Mouse (Mus musculus): ENCODE data around the gene Nacc2. TPM values are rescaled to one million over a fixed set of nuclear protein-coding genes. Genes with fewer than 3 reads are reported as not detected.

Nacc2 gene
- polyA plus RNA-seq, 1 experiment from 2014 or later = 16.8 TPM

- Histone ChIP-seq H3K9ac (ENCODE audit: low read length) (peak overlapping the region; percentile 74), H3K27me3 (ENCODE audit: control insufficient read depth, insufficient read depth, low read length) (no peaks in the 10 kb centered on the region), H3K27ac (ENCODE audit: low read length) (peak overlapping the region; percentile 82), H3K4me3 (replicated peaks; ENCODE audit: low read length) (peak overlapping the region; percentile 50), H3K9me3 (replicated peaks; ENCODE audit: control insufficient read depth, low read length) (no peaks in the 10 kb centered on the region), H3K36me3 (ENCODE audit: control insufficient read depth, insufficient read depth, low read length) (no peaks in the 10 kb centered on the region), H3K4me1 (ENCODE audit: control insufficient read depth, insufficient read depth, low read length) (peaks cover 22% of the 10 kb centered on the region), H3K4me2 (ENCODE audit: low read depth, low read length) (peak overlapping the region; percentile 93)
- 3% methylated on average over 38 of the region's 39 CpGs for WGBS
- peak; percentile 12; the same call in 1 of the 2 replicates for ATAC-seq (ENCODE audit: insufficient read depth, low FRiP score)
These were observed 31.9 kb downstream of the Nacc2 start for GRCm38 (mm10) chr2:26090876-26091770.

GRCm38 (mm10) chr2:26089005-26089404, 34.0 kb downstream of the Nacc2 start:
- no peak for ATAC-seq (ENCODE audit: insufficient read depth, low FRiP score)
- Histone ChIP-seq H3K27me3 (ENCODE audit: control insufficient read depth, insufficient read depth, low read length) (no peaks in the 10 kb centered on the region), H3K4me3 (replicated peaks; ENCODE audit: low read length) (no peak overlapping the region), H3K9ac (ENCODE audit: low read length) (no peak overlapping the region), H3K27ac (ENCODE audit: low read length) (no peak overlapping the region), H3K9me3 (replicated peaks; ENCODE audit: control insufficient read depth, low read length) (no peaks in the 10 kb centered on the region), H3K4me1 (ENCODE audit: control insufficient read depth, insufficient read depth, low read length) (peaks cover 22% of the 10 kb centered on the region), H3K4me2 (ENCODE audit: low read depth, low read length) (no peak overlapping the region), H3K36me3 (ENCODE audit: control insufficient read depth, insufficient read depth, low read length) (no peaks in the 10 kb centered on the region)
- WGBS = 86% methylated on average over 2 of the region's 2 CpGs

- Histone ChIP-seq H3K9me3 (replicated peaks; ENCODE audit: control insufficient read depth, low read length) (no peaks in the 10 kb centered on the region), H3K4me3 (replicated peaks; ENCODE audit: low read length) (no peak overlapping the region), H3K27me3 (ENCODE audit: control insufficient read depth, insufficient read depth, low read length) (no peaks in the 10 kb centered on the region), H3K27ac (ENCODE audit: low read length) (no peak overlapping the region), H3K9ac (ENCODE audit: low read length) (no peak overlapping the region), H3K36me3 (ENCODE audit: control insufficient read depth, insufficient read depth, low read length) (no peaks in the 10 kb centered on the region), H3K4me1 (ENCODE audit: control insufficient read depth, insufficient read depth, low read length) (peaks cover 15% of the 10 kb centered on the region), H3K4me2 (ENCODE audit: low read depth, low read length) (no peak overlapping the region)
- 0 out of 2 replicates have a peak, but pooled peaks have one; percentile 15 for ATAC-seq (ENCODE audit: insufficient read depth, low FRiP score)
- 66% methylated on average over 4 of the region's 4 CpGs for WGBS
These were observed 36.0 kb downstream of the Nacc2 start for GRCm38 (mm10) chr2:26086926-26087600.

GRCm38 (mm10) chr2:26086505-26086904, 36.5 kb downstream of the Nacc2 start:
- H3K9me3 ChIP-seq (replicated peaks; ENCODE audit: control insufficient read depth, low read length) = no peaks in the 10 kb centered on the region
- ATAC-seq (ENCODE audit: insufficient read depth, low FRiP score) = no peak
- H3K36me3 ChIP-seq (ENCODE audit: control insufficient read depth, insufficient read depth, low read length) = no peaks in the 10 kb centered on the region
- no peak overlapping the region for H3K27ac ChIP-seq (ENCODE audit: low read length)
- H3K27me3 ChIP-seq (ENCODE audit: control insufficient read depth, insufficient read depth, low read length) = no peaks in the 10 kb centered on the region
- H3K4me2 ChIP-seq (ENCODE audit: low read depth, low read length) = no peak overlapping the region
- WGBS = 78% methylated on average over 4 of the region's 4 CpGs
- no peak overlapping the region for H3K4me3 ChIP-seq (replicated peaks; ENCODE audit: low read length)
- no peak overlapping the region for H3K9ac ChIP-seq (ENCODE audit: low read length)
- H3K4me1 ChIP-seq (ENCODE audit: control insufficient read depth, insufficient read depth, low read length) = peaks cover 10% of the 10 kb centered on the region

GRCm38 (mm10) chr2:26082883-26083282, 40.1 kb downstream of the Nacc2 start:
- H3K4me1 ChIP-seq (ENCODE audit: control insufficient read depth, insufficient read depth, low read length) = no peaks in the 10 kb centered on the region
- no peak overlapping the region for H3K4me3 ChIP-seq (replicated peaks; ENCODE audit: low read length)
- H3K9ac ChIP-seq (ENCODE audit: low read length) = no peak overlapping the region
- H3K36me3 ChIP-seq (ENCODE audit: control insufficient read depth, insufficient read depth, low read length) = no peaks in the 10 kb centered on the region
- no peaks in the 10 kb centered on the region for H3K27me3 ChIP-seq (ENCODE audit: control insufficient read depth, insufficient read depth, low read length)
- ATAC-seq (ENCODE audit: insufficient read depth, low FRiP score) = no peak
- WGBS = 80% methylated on average over 4 of the region's 4 CpGs
- no peak overlapping the region for H3K27ac ChIP-seq (ENCODE audit: low read length)
- no peak overlapping the region for H3K4me2 ChIP-seq (ENCODE audit: low read depth, low read length)
- no peaks in the 10 kb centered on the region for H3K9me3 ChIP-seq (replicated peaks; ENCODE audit: control insufficient read depth, low read length)

- Histone ChIP-seq H3K27ac (ENCODE audit: low read length) (no peak overlapping the region), H3K4me1 (ENCODE audit: control insufficient read depth, insufficient read depth, low read length) (no peaks in the 10 kb centered on the region), H3K4me3 (replicated peaks; ENCODE audit: low read length) (no peak overlapping the region), H3K9ac (ENCODE audit: low read length) (no peak overlapping the region), H3K9me3 (replicated peaks; ENCODE audit: control insufficient read depth, low read length) (no peaks in the 10 kb centered on the region), H3K27me3 (ENCODE audit: control insufficient read depth, insufficient read depth, low read length) (no peaks in the 10 kb centered on the region), H3K4me2 (ENCODE audit: low read depth, low read length) (no peak overlapping the region), H3K36me3 (ENCODE audit: control insufficient read depth, insufficient read depth, low read length) (no peaks in the 10 kb centered on the region)
- no peak for ATAC-seq (ENCODE audit: insufficient read depth, low FRiP score)
- 56% methylated on average over 3 of the region's 3 CpGs for WGBS
These were observed 42.2 kb downstream of the Nacc2 start for GRCm38 (mm10) chr2:26080830-26081229.

GRCm38 (mm10) chr2:26079409-26079808, 43.6 kb downstream of the Nacc2 start:
- H3K27me3 ChIP-seq (ENCODE audit: control insufficient read depth, insufficient read depth, low read length) = no peaks in the 10 kb centered on the region
- H3K27ac ChIP-seq (ENCODE audit: low read length) = no peak overlapping the region
- H3K36me3 ChIP-seq (ENCODE audit: control insufficient read depth, insufficient read depth, low read length) = no peaks in the 10 kb centered on the region
- H3K4me3 ChIP-seq (replicated peaks; ENCODE audit: low read length) = no peak overlapping the region
- 89% methylated on average over 4 of the region's 4 CpGs for WGBS
- no peak overlapping the region for H3K9ac ChIP-seq (ENCODE audit: low read length)
- H3K4me2 ChIP-seq (ENCODE audit: low read depth, low read length) = no peak overlapping the region
- ATAC-seq (ENCODE audit: insufficient read depth, low FRiP score) = no peak
- H3K4me1 ChIP-seq (ENCODE audit: control insufficient read depth, insufficient read depth, low read length) = no peaks in the 10 kb centered on the region
- no peaks in the 10 kb centered on the region for H3K9me3 ChIP-seq (replicated peaks; ENCODE audit: control insufficient read depth, low read length)

- 88% methylated on average over 4 of the region's 4 CpGs for WGBS
- no peaks in the 10 kb centered on the region for H3K4me1 ChIP-seq (ENCODE audit: control insufficient read depth, insufficient read depth, low read length)
These were observed 46.0 kb downstream of the Nacc2 start for GRCm38 (mm10) chr2:26077068-26077467.

GRCm38 (mm10) chr2:26076121-26076520, 46.9 kb downstream of the Nacc2 start:
- no peak overlapping the region for H3K4me2 ChIP-seq (ENCODE audit: low read depth, low read length)

More at GRCm38 (mm10) chr2:26077068-26077467, 46.0 kb downstream of the Nacc2 start:
- H3K4me2 ChIP-seq (ENCODE audit: low read depth, low read length) = no peak overlapping the region
- H3K9ac ChIP-seq (ENCODE audit: low read length) = no peak overlapping the region
- no peak overlapping the region for H3K4me3 ChIP-seq (replicated peaks; ENCODE audit: low read length)
- H3K27me3 ChIP-seq (ENCODE audit: control insufficient read depth, insufficient read depth, low read length) = no peaks in the 10 kb centered on the region
- no peak for ATAC-seq (ENCODE audit: insufficient read depth, low FRiP score)
- H3K27ac ChIP-seq (ENCODE audit: low read length) = no peak overlapping the region
- no peaks in the 10 kb centered on the region for H3K36me3 ChIP-seq (ENCODE audit: control insufficient read depth, insufficient read depth, low read length)
- no peaks in the 10 kb centered on the region for H3K9me3 ChIP-seq (replicated peaks; ENCODE audit: control insufficient read depth, low read length)

More at GRCm38 (mm10) chr2:26076121-26076520, 46.9 kb downstream of the Nacc2 start:
- Histone ChIP-seq H3K9me3 (replicated peaks; ENCODE audit: control insufficient read depth, low read length) (no peaks in the 10 kb centered on the region), H3K27me3 (ENCODE audit: control insufficient read depth, insufficient read depth, low read length) (no peaks in the 10 kb centered on the region), H3K4me1 (ENCODE audit: control insufficient read depth, insufficient read depth, low read length) (no peaks in the 10 kb centered on the region), H3K27ac (ENCODE audit: low read length) (no peak overlapping the region), H3K36me3 (ENCODE audit: control insufficient read depth, insufficient read depth, low read length) (no peaks in the 10 kb centered on the region), H3K4me3 (replicated peaks; ENCODE audit: low read length) (no peak overlapping the region), H3K9ac (ENCODE audit: low read length) (no peak overlapping the region)
- ATAC-seq (ENCODE audit: insufficient read depth, low FRiP score) = no peak
- 61% methylated on average over 2 of the region's 2 CpGs for WGBS
